Mouse (Mus musculus) gastrocnemius, postnatal 25 days (tissue): ENCODE data around the gene Tas1r3. TPM values are rescaled to one million over a fixed set of nuclear protein-coding genes. Genes with fewer than 3 reads are reported as not detected.

Source experiments
- microRNA-seq, 2 experiments: library from miRNA; unstranded; fragments of <30 nt; microRNA quantifications; one replicate each; pipeline ENCODE4 v1.2.0; 2021; ENCODE audit warnings: borderline replicate concordance in 2 of 2
- total RNA-seq, 2 experiments: library from RNA; stranded (reverse); gene quantifications; 1 replicate in 1 of 2; 2 replicates in 1 of 2; pipeline ENCODE4 v1.2.3; 2021

Gene Tas1r3
- total RNA-seq, 2 experiments from 2014 or later = 0.11 TPM; not detected in 1

Small RNA genes lying within 50 kb of the gene (microRNA-seq; reads per million reads assigned to microRNA genes)
- gene Gm22991 = 0 reads per million in 2 experiments

Other genes with a start within 250 kb of the Tas1r3 start
- gene Cdk11b, start 238.5 kb downstream of the Tas1r3 start, total RNA-seq = 10 to 100 TPM; 25.9 to 26.1 TPM
- gene Gm10563, start 218.0 kb downstream of the Tas1r3 start, total RNA-seq = not detected
- 1 to 10 TPM; 3.0 to 5.0 TPM for gene Mmp23, start 210.0 kb downstream of the Tas1r3 start, total RNA-seq
- 10 to 100 TPM; 14.4 to 14.5 TPM for gene Mib2, start 194.2 kb downstream of the Tas1r3 start, total RNA-seq
- gene Fndc10, start 169.0 kb downstream of the Tas1r3 start, total RNA-seq = 1 to 10 TPM; 1.5 to 1.7 TPM
- gene Ssu72, start 158.6 kb downstream of the Tas1r3 start, total RNA-seq = 10 to 100 TPM; 32.4 to 36.3 TPM
- gene Tmem240, start 128.6 kb downstream of the Tas1r3 start, total RNA-seq = under 1 TPM; 0.26 to 0.27 TPM
- 10 to 100 TPM; 26.3 to 31.4 TPM for gene Atad3a, start 102.3 kb downstream of the Tas1r3 start, total RNA-seq
- gene Vwa1, start 88.7 kb downstream of the Tas1r3 start, total RNA-seq = 1 to 10 TPM; 5.0 to 5.4 TPM
- gene Tmem88b, start 77.5 kb downstream of the Tas1r3 start, total RNA-seq = under 1 TPM; 0.88 to 0.92 TPM
- gene Ankrd65, start 72.9 kb downstream of the Tas1r3 start, total RNA-seq = not detected
- gene Mrpl20, start 60.5 kb downstream of the Tas1r3 start, total RNA-seq = 10 to 100 TPM; 45.1 to 47.7 TPM
- gene Ccnl2, start 50.9 kb downstream of the Tas1r3 start, total RNA-seq = 10 to 100 TPM; 20.4 to 26.6 TPM
- 10 to 100 TPM; 68.4 to 70.9 TPM for gene Aurkaip1, start 32.1 kb downstream of the Tas1r3 start, total RNA-seq
- gene Mxra8, start 23.7 kb downstream of the Tas1r3 start, total RNA-seq = 10 to 100 TPM; 37.5 to 37.6 TPM
- 100 to 1,000 TPM in 1 of 2 experiments, 10 to 100 TPM in 1; 100.0 to 103 TPM for gene Dvl1, start 16.0 kb downstream of the Tas1r3 start, total RNA-seq
- 10 to 100 TPM; 15.6 to 16.6 TPM for gene Cptp, start 6.1 kb upstream of the Tas1r3 start, total RNA-seq
- gene Ints11, start 6.2 kb upstream of the Tas1r3 start, total RNA-seq = 10 to 100 TPM; 14.1 to 17.9 TPM
- gene Pusl1, start 28.4 kb upstream of the Tas1r3 start, total RNA-seq = 10 to 100 TPM; 10.2 to 11.2 TPM
- gene Acap3, start 28.5 kb upstream of the Tas1r3 start, total RNA-seq = 10 to 100 TPM in 1 of 2 experiments, 1 to 10 TPM in 1; 7.2 to 10.4 TPM
- gene Ube2j2, start 80.5 kb upstream of the Tas1r3 start, total RNA-seq = 10 to 100 TPM; 50.2 to 50.8 TPM
- gene C1qtnf12, start 99.0 kb upstream of the Tas1r3 start, total RNA-seq = 10 to 100 TPM; 14.7 to 16.1 TPM
- 1 to 10 TPM; 1.2 to 1.6 TPM for gene B3galt6, start 129.3 kb upstream of the Tas1r3 start, total RNA-seq
- 10 to 100 TPM; 67.0 to 79.3 TPM for gene Sdf4, start 129.5 kb upstream of the Tas1r3 start, total RNA-seq
- gene Tnfrsf4, start 150.5 kb upstream of the Tas1r3 start, total RNA-seq = under 1 TPM; 0.51 to 0.80 TPM
- gene Tnfrsf18, start 162.8 kb upstream of the Tas1r3 start, total RNA-seq = not detected
- gene Ttll10, start 196.1 kb upstream of the Tas1r3 start, total RNA-seq = not detected
- gene 9430015G10Rik, start 246.6 kb upstream of the Tas1r3 start, total RNA-seq = 1 to 10 TPM; 2.2 to 4.3 TPM